Mouse (Mus musculus): ENCODE measurements around the gene Gbf1.
"Not testable (repeated sequence)": the region's sequence is repeated elsewhere in the genome, so short reads cannot be mapped to it uniquely, and the experiment has no call there.

Gbf1 gene

DNA sequence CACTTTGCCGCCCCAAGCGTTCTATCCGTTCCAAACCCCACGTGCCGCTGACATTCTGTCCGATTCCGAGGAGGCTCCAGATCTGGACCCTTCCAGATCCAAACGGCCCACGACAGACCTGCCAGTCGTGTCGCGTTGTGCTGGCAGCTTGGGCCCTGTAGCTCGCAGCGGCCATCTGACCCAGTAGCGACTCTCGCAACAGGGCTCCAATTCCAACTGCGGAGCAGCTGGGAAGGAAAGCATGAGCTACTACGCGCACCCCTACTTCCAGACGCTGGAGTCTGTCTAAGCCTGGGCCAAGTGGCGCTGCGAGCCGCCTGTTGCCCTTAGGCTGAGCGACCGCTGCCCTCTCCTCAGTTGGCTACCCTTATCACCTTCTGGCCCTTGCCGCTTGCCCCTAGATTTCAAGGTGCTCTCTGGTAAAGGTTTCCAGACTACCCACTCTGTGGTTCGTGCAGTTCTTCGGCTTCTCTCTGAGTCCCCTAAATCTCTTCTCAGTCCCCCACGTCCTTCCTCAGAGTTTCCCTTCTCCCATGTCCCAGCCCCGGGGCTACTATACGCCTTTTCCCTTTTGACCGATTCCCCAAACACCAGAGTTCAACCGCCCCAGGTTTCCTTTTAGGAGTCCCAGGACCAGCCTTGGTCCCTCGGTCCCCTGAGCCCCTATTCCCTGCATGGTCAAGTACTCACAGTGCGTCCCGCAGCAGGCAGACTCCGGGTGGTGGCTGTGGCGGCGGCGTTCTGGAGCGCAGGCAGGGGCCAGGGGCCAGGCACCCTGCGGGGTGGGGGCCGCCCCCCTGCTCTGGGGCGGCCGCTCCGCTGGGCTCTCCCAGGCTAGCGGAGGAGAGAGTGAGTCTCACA, 4.6 kb upstream of the Gbf1 start, which contains the start of gene Pitx3:
TSS of gene Pitx3 (minus strand) at position 816 of the 861 bp plus-strand sequence.
- no peak for DNase-seq (ENCODE audit: low spot score in 2 of 2)

DNA sequence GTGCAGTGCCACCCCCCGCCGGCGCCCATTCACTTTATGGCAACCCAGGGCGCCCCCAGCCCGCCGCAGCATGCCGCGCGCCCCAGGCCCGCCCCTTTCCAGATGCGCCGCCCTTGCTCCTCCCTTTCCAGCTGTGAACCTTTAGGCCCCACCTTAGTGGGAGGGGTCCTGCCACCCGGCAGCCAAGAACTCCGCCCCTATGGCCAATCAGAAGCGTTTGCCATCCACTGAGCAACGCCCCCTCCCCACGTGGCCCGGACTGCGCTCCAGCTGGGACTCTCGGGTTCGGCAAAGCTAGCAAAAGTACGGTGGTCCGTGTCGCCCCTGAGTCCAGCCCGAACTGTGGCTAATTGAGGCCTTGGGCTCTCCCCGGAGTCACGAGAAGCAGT, 3.9 kb upstream of the Gbf1 start:
- DNase-seq (ENCODE audit: low spot score in 2 of 2): peak; percentile 39 to 55

GRCm38 (mm10) chr19:46149091-46149490, 3.2 kb upstream of the Gbf1 start:
- no peak for DNase-seq (ENCODE audit: low spot score in 2 of 2)

DNA sequence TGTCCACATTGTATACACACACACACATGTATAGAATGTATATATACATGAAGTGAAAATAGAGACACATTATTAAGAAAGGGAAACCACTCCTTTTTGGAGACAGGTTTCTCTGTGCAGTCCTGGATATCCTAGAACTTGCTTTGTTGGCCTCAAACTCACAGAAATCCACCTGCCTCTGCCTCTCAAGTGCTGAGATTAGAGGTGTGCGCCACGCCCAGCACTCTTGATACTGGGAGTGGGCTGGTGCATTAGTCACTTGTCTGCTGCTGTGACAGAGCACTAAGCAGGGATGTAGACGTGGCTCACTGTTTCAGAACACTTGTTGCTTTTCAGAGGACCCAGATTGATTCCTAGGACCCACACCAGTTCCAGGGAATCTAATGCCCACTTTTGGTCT, 13.6 kb downstream of the Gbf1 start:
- DNase-seq (ENCODE audit: low spot score in 2 of 2): no peak

- not testable (repeated sequence) for DNase-seq (ENCODE audit: low spot score in 2 of 2)
Observed at GRCm38 (mm10) chr19:46167169-46167568, 14.9 kb downstream of the Gbf1 start.

- no peak for DNase-seq (ENCODE audit: low spot score in 2 of 2)
Observed at GRCm38 (mm10) chr19:46169396-46169795, 17.1 kb downstream of the Gbf1 start.

- no peak for DNase-seq (ENCODE audit: low spot score in 2 of 2)
Observed at GRCm38 (mm10) chr19:46169913-46170312, 17.6 kb downstream of the Gbf1 start.

- DNase-seq (ENCODE audit: low spot score in 2 of 2): no peak
Observed at GRCm38 (mm10) chr19:46172541-46172940, 20.2 kb downstream of the Gbf1 start.

DNA sequence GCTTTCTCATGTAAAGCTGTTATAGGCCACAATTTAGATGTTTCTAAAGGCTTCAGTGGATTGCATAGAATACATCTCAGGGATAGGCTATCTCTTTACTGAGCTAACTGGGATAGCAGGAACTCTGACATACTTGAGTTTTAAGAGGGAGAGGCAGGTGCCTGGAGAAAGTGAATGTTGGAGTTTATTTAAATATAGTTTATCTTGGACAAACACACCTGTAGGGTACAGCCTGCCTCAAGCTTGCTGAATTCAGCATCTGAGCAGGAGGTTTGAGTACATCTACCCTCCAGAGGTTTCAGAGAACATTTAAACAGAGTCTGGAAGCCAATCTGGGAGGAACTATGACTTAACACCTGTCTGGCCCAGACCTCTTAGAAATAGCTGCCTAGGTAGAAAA, 22.9 kb downstream of the Gbf1 start:
- no peak for DNase-seq (ENCODE audit: low spot score in 2 of 2)

DNA sequence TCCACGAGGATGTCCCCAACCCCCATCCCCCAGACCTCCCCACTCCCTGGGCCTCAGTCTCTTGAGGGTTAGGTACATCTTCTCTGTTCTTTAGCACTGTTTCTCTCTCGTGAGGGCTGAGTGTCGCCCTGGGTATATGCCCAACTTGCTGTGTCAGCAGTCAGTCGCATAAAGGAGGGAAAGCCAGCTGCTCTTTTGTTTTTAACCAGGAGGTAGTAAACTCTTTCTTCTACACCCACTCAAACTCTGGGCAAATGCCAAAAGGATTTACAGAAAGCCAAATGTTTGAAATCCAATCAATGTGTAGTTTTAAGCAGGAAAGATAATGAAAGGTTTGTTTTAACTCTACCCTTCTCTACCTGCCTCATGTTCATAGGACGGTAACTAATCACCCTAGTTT, 24.7 kb downstream of the Gbf1 start:
- no peak for DNase-seq (ENCODE audit: low spot score in 2 of 2)

DNA sequence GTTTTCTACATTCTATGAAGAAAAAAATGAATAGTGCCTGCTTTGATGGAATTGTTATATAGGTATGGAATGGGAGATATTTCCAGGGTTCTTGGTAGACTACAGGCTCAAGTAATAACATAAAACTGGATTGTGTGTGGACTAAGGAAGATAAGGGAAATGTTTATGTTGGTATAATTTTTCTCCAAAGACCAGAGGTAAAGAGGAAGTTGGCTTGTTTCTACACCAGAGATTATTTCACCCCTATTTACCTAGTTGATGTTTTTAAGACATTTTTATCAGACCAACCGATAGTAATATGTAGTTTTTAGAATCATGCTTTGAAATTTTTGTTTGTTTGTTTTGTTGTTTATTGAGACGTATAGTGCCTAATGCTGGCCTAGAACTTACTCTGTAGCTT, 28.0 kb downstream of the Gbf1 start:
- no peak for DNase-seq (ENCODE audit: low spot score in 2 of 2)

- DNase-seq (ENCODE audit: low spot score in 2 of 2): no peak
Observed at GRCm38 (mm10) chr19:46182241-46182640, 29.9 kb downstream of the Gbf1 start.

GRCm38 (mm10) chr19:46186611-46187010, 34.3 kb downstream of the Gbf1 start:
- DNase-seq (ENCODE audit: low spot score in 2 of 2): no peak

GRCm38 (mm10) chr19:46187203-46187602, 34.9 kb downstream of the Gbf1 start:
- no peak for DNase-seq (ENCODE audit: low spot score in 2 of 2)

DNA sequence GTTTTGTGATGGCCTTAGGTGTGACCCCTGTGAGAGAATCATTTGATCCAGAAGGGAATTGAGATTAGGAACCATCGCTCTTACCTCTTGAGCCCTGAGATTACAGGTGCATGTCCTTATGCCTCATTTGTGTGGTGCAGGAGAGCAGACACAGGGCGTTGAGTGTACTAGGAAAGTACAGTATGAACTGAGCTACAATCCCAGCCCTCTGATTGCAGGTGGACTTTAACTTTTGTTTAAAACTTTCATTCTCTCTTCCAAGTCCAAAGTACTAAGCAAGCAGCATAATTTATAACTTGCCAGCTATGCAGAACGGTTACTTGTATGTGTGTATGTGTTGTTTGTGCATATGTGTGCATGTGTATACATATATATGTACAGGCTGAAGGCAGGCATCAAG, 46.0 kb downstream of the Gbf1 start:
- DNase-seq (ENCODE audit: low spot score in 2 of 2): no peak

- DNase-seq (ENCODE audit: low spot score in 2 of 2): no peak
Observed at GRCm38 (mm10) chr19:46198891-46199290, 46.6 kb downstream of the Gbf1 start.

GRCm38 (mm10) chr19:46204166-46204565, 51.9 kb downstream of the Gbf1 start:
- no peak for DNase-seq (ENCODE audit: low spot score in 2 of 2)

- no peak for DNase-seq (ENCODE audit: low spot score in 2 of 2)
Observed at GRCm38 (mm10) chr19:46205680-46206079, 53.4 kb downstream of the Gbf1 start.

DNA sequence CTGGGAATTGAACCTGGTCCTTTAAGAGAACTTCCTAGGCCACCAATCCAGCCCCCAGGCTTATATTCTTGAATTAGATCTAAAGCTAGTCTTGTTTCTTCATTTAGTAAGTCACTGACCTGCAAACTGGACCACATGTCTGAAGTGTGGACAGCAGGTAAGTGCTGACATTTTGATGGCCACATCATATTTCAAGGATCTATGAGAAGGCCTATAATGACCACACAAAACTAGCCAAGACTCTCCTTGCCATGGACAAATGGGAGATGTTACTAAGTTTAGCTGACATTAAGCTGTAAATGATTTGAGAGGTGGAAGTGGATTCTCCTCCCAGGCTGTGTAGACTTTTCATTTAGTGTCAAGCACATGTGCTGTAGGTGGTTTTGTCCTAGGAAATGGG, 58.6 kb downstream of the Gbf1 start:
- no peak for DNase-seq (ENCODE audit: low spot score in 2 of 2)

DNA sequence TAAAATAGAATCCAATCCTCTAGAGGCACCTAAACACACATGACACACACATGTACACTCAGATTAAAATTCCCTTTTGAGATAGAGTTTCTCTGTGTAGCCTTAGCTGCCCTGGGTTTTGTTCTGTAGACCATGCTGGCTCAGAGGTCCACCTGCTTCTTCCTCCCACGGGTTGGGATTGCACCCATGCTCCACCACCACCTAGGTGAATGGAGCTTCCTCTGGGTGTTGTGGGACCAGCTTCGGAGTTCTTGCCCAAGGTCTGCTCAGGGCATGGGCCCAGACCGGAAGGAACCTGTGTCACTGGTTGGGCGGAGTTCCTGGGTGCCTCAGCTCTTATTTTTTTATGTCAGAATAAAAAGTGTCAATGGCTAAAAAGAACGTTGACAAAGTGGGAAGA, 62.2 kb downstream of the Gbf1 start:
- no peak for DNase-seq (ENCODE audit: low spot score in 2 of 2)

DNA sequence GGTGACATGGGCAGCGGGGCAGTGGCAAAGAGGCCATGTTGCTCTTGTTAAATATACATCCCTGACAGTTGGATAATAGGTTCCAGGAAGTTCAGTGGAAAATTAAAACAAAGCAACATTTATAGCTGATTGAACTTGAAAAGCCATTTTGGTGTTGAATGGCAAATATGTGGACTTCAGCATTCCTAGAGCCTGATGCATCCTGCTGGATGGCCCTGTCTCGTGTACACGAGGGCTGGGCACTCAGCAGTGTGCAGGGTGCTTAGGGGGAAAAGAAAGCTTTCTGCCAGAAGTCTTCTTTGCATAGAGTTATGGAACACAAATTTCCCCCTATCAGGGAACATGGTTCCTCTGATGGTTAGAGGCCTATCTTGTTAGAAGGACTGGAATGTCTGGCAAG, 63.1 kb downstream of the Gbf1 start:
- no peak for DNase-seq (ENCODE audit: low spot score in 2 of 2)

DNA sequence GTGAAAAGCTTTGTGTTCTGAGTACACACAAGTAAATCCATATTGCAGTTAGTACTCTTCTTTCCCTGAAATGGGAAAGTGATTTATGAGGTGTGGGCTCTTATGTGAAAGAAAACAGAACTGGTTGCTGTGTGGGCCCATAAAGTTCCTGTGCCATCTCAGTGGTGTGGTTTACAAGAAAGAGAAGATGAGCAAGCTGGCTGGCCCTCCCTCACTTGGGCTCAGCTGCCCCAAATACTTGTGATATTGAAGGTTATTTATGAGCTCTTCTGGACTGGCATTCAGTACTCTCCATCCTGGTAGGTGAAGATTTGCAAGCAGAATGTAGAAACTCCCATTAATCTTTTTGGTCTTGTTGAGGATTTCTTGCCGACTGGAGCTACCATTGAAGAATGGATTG, 64.4 kb downstream of the Gbf1 start:
- DNase-seq (ENCODE audit: low spot score in 2 of 2): no peak

DNA sequence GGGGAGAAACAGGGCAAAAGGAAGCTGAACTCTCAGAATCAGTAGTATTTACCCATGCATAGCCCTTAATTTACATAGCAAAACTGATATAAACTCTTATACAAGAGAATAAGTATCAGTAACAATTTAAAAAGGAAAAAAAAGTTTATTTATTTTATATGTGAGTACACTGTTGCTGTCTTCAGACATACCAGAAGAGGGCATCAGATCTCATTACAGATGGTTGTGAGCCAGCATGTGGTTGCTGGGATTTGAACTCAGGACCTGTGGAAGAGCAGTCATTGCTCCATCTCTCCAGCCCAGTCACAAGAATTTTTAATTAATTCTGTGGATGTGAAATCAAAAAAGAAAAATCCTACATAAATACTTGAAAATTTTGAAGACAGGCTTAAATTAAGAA, 65.0 kb downstream of the Gbf1 start:
- not testable (repeated sequence) for DNase-seq (ENCODE audit: low spot score in 2 of 2)

GRCm38 (mm10) chr19:46220116-46220515, 67.8 kb downstream of the Gbf1 start:
- no peak for DNase-seq (ENCODE audit: low spot score in 2 of 2)
